Mouse (Mus musculus): ENCODE results near the gene Gm21083.
"Not testable (repeated sequence)": the region's sequence is repeated elsewhere in the genome, so short reads cannot be mapped to it uniquely, and the experiment has no call there.

GRCm38 (mm10) chr5:15586351-15586750 is 9.2 kb downstream of the Gm21083 start:
- TF ChIP-seq POLR2A (IDR thresholded peaks at IDR 0.05; ENCODE audit: control insufficient read depth, extremely low read depth, insufficient read depth, low read length, poor library complexity); CTCF (IDR thresholded peaks at IDR 0.05; ENCODE audit: borderline replicate concordance, control insufficient read depth, extremely low read depth, insufficient read depth, low read length, poor library complexity): not testable (repeated sequence)
